Mouse (Mus musculus): ENCODE results near the gene Ptgds. TPM values are rescaled to one million over a fixed set of nuclear protein-coding genes. Genes with fewer than 3 reads are reported as not detected.

Ptgds gene
- polyA plus RNA-seq, 1 experiment from 2014 or later: 134 TPM

GRCm38 (mm10) chr2:25423626-25424025 is 46.2 kb downstream of the Ptgds start:
- H3K4me2 ChIP-seq: no peak overlapping the region
- H3K36me3 ChIP-seq: no peaks in the 10 kb centered on the region
- H3K27ac ChIP-seq: no peak overlapping the region
- H3K27me3 ChIP-seq: peaks cover 44% of the 10 kb centered on the region
- no peak overlapping the region for H3K4me3 ChIP-seq
- no peak overlapping the region for H3K9ac ChIP-seq
- H3K4me1 ChIP-seq (replicated peaks): peaks cover 7% of the 10 kb centered on the region; the same call in 1 of the 2 replicates
- no peak for ATAC-seq (replicated peaks; ENCODE audit: insufficient number of reproducible peaks, insufficient read depth, low FRiP score, low read depth)
- WGBS: 20% methylated on average over 1 of the region's 1 CpGs
- H3K9me3 ChIP-seq (replicated peaks): no peaks in the 10 kb centered on the region

DNA sequence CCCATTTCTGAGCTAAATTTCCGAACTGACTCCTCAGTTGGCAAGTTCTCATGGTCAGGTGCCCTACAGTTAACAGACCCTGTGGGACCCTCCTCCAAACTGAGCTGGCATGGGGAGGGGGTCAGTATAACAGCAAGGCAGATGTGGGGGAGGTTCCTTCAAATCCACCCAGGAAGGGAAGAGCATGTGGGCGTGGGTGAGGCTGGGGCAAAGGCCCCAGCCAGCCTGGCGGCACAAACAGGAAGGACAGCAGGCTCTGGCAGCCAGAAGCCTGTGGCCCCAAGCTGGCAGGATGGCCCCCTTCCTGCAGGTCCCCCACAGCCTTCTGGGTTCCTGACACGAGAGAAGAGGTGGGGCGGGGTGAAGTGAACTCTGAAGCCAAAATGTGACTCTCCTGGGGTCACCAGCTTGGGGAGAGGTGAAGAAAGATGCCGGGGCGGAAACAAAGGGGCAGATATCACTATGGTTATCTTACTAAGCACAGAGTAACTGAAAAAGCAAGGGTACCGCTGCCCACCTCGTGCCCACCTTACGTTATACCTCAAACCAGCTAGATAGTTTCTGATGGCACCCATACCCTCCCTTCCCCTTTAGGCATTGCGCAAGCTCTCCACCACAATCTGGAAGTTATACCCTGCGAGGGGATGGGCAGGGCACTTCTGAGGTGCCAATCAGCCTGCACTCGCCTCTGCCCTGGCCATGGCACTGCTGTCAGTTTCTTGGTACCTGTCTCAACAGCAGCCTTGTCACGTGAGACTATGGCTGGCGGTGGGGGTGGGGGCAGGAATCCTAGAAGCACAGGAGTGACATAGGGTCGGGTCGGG is 47.0 kb downstream of the Ptgds start, which contains the start of gene Fut7:
Gene Fut7, plus strand, starts transcription at position 681 of the 824 bp plus-strand sequence.
- Histone ChIP-seq H3K9ac (no peak within 1 kb of the TSS), H3K4me3 (no peak within 1 kb of the TSS), H3K9me3 (replicated peaks) (no peaks in the 10 kb centered on the region), H3K4me1 (replicated peaks) (peaks cover 5% of the 10 kb centered on the region; the same call in 1 of the 2 replicates), H3K27me3 (peaks cover 44% of the 10 kb centered on the region), H3K4me2 (no peak within 1 kb of the TSS), H3K27ac (no peak within 1 kb of the TSS), H3K36me3 (no peaks in the 10 kb centered on the region)
- 51% methylated on average over 17 of the region's 17 CpGs for WGBS
- ATAC-seq (replicated peaks; ENCODE audit: insufficient number of reproducible peaks, insufficient read depth, low FRiP score, low read depth): 0 out of 2 replicates have a peak, but pooled peaks have one; percentile 5

DNA sequence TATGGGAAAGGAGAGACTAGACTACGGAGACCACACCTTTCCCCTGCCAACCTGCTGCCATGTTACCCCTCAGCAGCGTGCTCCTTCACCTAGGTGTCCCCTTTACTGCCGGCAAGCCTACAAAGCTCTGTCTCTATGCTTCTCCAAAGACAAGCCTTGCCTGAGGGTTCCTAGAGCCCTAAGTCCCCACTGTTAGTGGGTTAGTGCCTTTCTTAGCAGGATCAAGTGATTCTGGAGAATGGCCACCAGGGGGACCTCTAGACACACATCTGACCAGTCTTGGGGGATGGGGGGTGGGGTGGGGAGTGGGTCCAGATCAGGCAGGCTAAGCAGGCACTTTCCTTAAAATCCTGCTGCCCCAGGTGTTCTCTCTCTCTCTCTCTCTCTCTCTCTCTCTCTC is 48.0 kb downstream of the Ptgds start:
- 22% methylated on average over 3 of the region's 3 CpGs for WGBS
- no peak for ATAC-seq (replicated peaks; ENCODE audit: insufficient number of reproducible peaks, insufficient read depth, low FRiP score, low read depth)
- Histone ChIP-seq H3K4me3 (no peak overlapping the region), H3K4me1 (replicated peaks) (peaks cover 5% of the 10 kb centered on the region; the same call in 1 of the 2 replicates), H3K36me3 (no peaks in the 10 kb centered on the region), H3K27me3 (peaks cover 44% of the 10 kb centered on the region), H3K9ac (no peak overlapping the region), H3K9me3 (replicated peaks) (no peaks in the 10 kb centered on the region), H3K4me2 (no peak overlapping the region), H3K27ac (no peak overlapping the region)

DNA sequence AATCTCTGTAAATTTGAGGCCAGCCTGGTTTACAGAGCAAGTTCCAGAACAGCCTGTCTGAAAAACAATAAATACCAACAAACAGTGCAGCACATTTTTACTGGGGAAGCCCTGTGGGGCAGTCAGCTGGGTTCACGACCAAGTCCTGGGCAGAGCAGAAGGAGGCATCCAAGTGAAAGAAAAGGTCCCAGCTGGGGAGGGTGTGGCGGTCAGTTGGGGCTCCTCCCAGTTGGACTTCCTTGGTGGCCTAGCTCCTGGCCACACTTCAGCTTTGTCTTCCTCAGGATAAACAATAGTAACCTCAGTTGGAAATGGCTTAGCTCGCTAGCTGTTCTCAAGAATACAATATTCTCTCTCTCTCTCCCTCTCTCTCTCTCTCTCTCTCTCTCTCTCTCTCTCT is 52.4 kb downstream of the Ptgds start:
- H3K27ac ChIP-seq: no peak overlapping the region
- no peak overlapping the region for H3K9ac ChIP-seq
- H3K4me3 ChIP-seq: no peak overlapping the region
- 36% methylated on average over 3 of the region's 3 CpGs for WGBS
- H3K36me3 ChIP-seq: no peaks in the 10 kb centered on the region
- no peak for ATAC-seq (replicated peaks; ENCODE audit: insufficient number of reproducible peaks, insufficient read depth, low FRiP score, low read depth)
- no peaks in the 10 kb centered on the region for H3K9me3 ChIP-seq (replicated peaks)
- peaks cover under 1% of the 10 kb centered on the region; the same call in 1 of the 2 replicates for H3K4me1 ChIP-seq (replicated peaks)
- H3K4me2 ChIP-seq: no peak overlapping the region
- H3K27me3 ChIP-seq: peaks cover under 1% of the 10 kb centered on the region; the same call in 1 of the 2 replicates

Small RNA genes within 50 kb of the gene (microRNA-seq; reads per million reads assigned to microRNA genes)
- not detected for gene Mir3087

Other genes with a start within 250 kb of the Ptgds start
- gene Tubb4b, start 245.3 kb downstream of the Ptgds start, polyA plus RNA-seq (2015; fragmentation: Nextera tagmentation; extraction: Ambion mirVana): 358 and 463 TPM in 2 replicates
- not detected in 2 replicates for gene Slc34a3, start 235.7 kb downstream of the Ptgds start, polyA plus RNA-seq (2015; fragmentation: Nextera tagmentation; extraction: Ambion mirVana)
- not detected in 2 replicates for gene Rnf224, start 233.3 kb downstream of the Ptgds start, polyA plus RNA-seq (2015; fragmentation: Nextera tagmentation; extraction: Ambion mirVana)
- gene Rnf208, start 227.8 kb downstream of the Ptgds start, polyA plus RNA-seq (2015; fragmentation: Nextera tagmentation; extraction: Ambion mirVana): 4.3 and 6.0 TPM in 2 replicates
- gene Cysrt1, start 227.6 kb downstream of the Ptgds start, polyA plus RNA-seq (2015; fragmentation: Nextera tagmentation; extraction: Ambion mirVana): 0.30 TPM in 2 replicates
- 2.3 and 3.3 TPM in 2 replicates for gene AL732309.1, start 223.2 kb downstream of the Ptgds start, polyA plus RNA-seq (2015; fragmentation: Nextera tagmentation; extraction: Ambion mirVana)
- gene Tmem203, start 214.6 kb downstream of the Ptgds start, polyA plus RNA-seq (2015; fragmentation: Nextera tagmentation; extraction: Ambion mirVana): 17.6 and 18.2 TPM in 2 replicates
- gene Tprn, start 207.4 kb downstream of the Ptgds start, polyA plus RNA-seq (2015; fragmentation: Nextera tagmentation; extraction: Ambion mirVana): 3.6 and 5.2 TPM in 2 replicates
- gene Ssna1, start 197.6 kb downstream of the Ptgds start, polyA plus RNA-seq (2015; fragmentation: Nextera tagmentation; extraction: Ambion mirVana): 137 and 152 TPM in 2 replicates
- gene Anapc2, start 197.6 kb downstream of the Ptgds start, polyA plus RNA-seq (2015; fragmentation: Nextera tagmentation; extraction: Ambion mirVana): 67.5 and 92.0 TPM in 2 replicates
- gene Tmem210, start 181.9 kb downstream of the Ptgds start, polyA plus RNA-seq (2015; fragmentation: Nextera tagmentation; extraction: Ambion mirVana): not detected in 2 replicates
- 0.28 and 0.89 TPM in 2 replicates for gene Lrrc26, start 180.1 kb downstream of the Ptgds start, polyA plus RNA-seq (2015; fragmentation: Nextera tagmentation; extraction: Ambion mirVana)
- gene Grin1, start 150.9 kb downstream of the Ptgds start, polyA plus RNA-seq (2015; fragmentation: Nextera tagmentation; extraction: Ambion mirVana): 0.25 and 0.28 TPM in 2 replicates
- 30.2 and 31.1 TPM in 2 replicates for gene Man1b1, start 137.7 kb downstream of the Ptgds start, polyA plus RNA-seq (2015; fragmentation: Nextera tagmentation; extraction: Ambion mirVana)
- 9.5 and 12.5 TPM in 2 replicates for gene Dpp7, start 113.7 kb downstream of the Ptgds start, polyA plus RNA-seq (2015; fragmentation: Nextera tagmentation; extraction: Ambion mirVana)
- 13.9 and 16.0 TPM in 2 replicates for gene Uap1l1, start 104.4 kb downstream of the Ptgds start, polyA plus RNA-seq (2015; fragmentation: Nextera tagmentation; extraction: Ambion mirVana)
- 15.4 and 25.5 TPM in 2 replicates for gene Sapcd2, start 97.7 kb downstream of the Ptgds start, polyA plus RNA-seq (2015; fragmentation: Nextera tagmentation; extraction: Ambion mirVana)
- 1.8 and 4.6 TPM in 2 replicates for gene Entpd2, start 74.2 kb downstream of the Ptgds start, polyA plus RNA-seq (2015; fragmentation: Nextera tagmentation; extraction: Ambion mirVana)
- gene Npdc1, start 70.7 kb downstream of the Ptgds start, polyA plus RNA-seq (2015; fragmentation: Nextera tagmentation; extraction: Ambion mirVana): 28.8 and 41.6 TPM in 2 replicates
- 0.08 and 0.15 TPM in 2 replicates for gene Fut7, start 46.8 kb downstream of the Ptgds start, polyA plus RNA-seq (2015; fragmentation: Nextera tagmentation; extraction: Ambion mirVana)
- gene Abca2, start 41.3 kb downstream of the Ptgds start, polyA plus RNA-seq (2015; fragmentation: Nextera tagmentation; extraction: Ambion mirVana): 3.5 and 5.6 TPM in 2 replicates
- 6.1 and 9.6 TPM in 2 replicates for gene Clic3, start 13.2 kb downstream of the Ptgds start, polyA plus RNA-seq (2015; fragmentation: Nextera tagmentation; extraction: Ambion mirVana)
- gene Paxx, start 9.0 kb downstream of the Ptgds start, polyA plus RNA-seq (2015; fragmentation: Nextera tagmentation; extraction: Ambion mirVana): 31.1 and 38.0 TPM in 2 replicates
- gene Lcn12, start 23.9 kb upstream of the Ptgds start, polyA plus RNA-seq (2015; fragmentation: Nextera tagmentation; extraction: Ambion mirVana): not detected in 2 replicates
- 72.6 and 94.1 TPM in 2 replicates for gene Fbxw5, start 30.7 kb upstream of the Ptgds start, polyA plus RNA-seq (2015; fragmentation: Nextera tagmentation; extraction: Ambion mirVana)
- 3.5 and 5.0 TPM in 2 replicates for gene C8g, start 31.7 kb upstream of the Ptgds start, polyA plus RNA-seq (2015; fragmentation: Nextera tagmentation; extraction: Ambion mirVana)
- gene Traf2, start 76.9 kb upstream of the Ptgds start, polyA plus RNA-seq (2015; fragmentation: Nextera tagmentation; extraction: Ambion mirVana): 18.4 and 25.2 TPM in 2 replicates
- 276 and 289 TPM in 2 replicates for gene Edf1, start 87.8 kb upstream of the Ptgds start, polyA plus RNA-seq (2015; fragmentation: Nextera tagmentation; extraction: Ambion mirVana)
- gene Mamdc4, start 104.8 kb upstream of the Ptgds start, polyA plus RNA-seq (2015; fragmentation: Nextera tagmentation; extraction: Ambion mirVana): 3.4 and 9.8 TPM in 2 replicates
- gene Phpt1, start 105.2 kb upstream of the Ptgds start, polyA plus RNA-seq (2015; fragmentation: Nextera tagmentation; extraction: Ambion mirVana): 171 and 175 TPM in 2 replicates
- gene Ajm1, start 111.7 kb upstream of the Ptgds start, polyA plus RNA-seq (2015; fragmentation: Nextera tagmentation; extraction: Ambion mirVana): 0.22 and 0.30 TPM in 2 replicates
- gene Rabl6, start 138.5 kb upstream of the Ptgds start, polyA plus RNA-seq (2015; fragmentation: Nextera tagmentation; extraction: Ambion mirVana): 41.0 and 50.2 TPM in 2 replicates
- 0.09 and 0.13 TPM in 2 replicates for gene Ccdc183, start 147.6 kb upstream of the Ptgds start, polyA plus RNA-seq (2015; fragmentation: Nextera tagmentation; extraction: Ambion mirVana)
- gene Tmem141, start 152.0 kb upstream of the Ptgds start, polyA plus RNA-seq (2015; fragmentation: Nextera tagmentation; extraction: Ambion mirVana): 19.0 and 21.9 TPM in 2 replicates
- 3.3 and 4.8 TPM in 2 replicates for gene Fcna, start 158.0 kb upstream of the Ptgds start, polyA plus RNA-seq (2015; fragmentation: Nextera tagmentation; extraction: Ambion mirVana)
- not detected in 2 replicates for gene Lcn8, start 183.1 kb upstream of the Ptgds start, polyA plus RNA-seq (2015; fragmentation: Nextera tagmentation; extraction: Ambion mirVana)
- gene Lcn5, start 187.9 kb upstream of the Ptgds start, polyA plus RNA-seq (2015; fragmentation: Nextera tagmentation; extraction: Ambion mirVana): not detected in 2 replicates
- gene Lcn6, start 206.7 kb upstream of the Ptgds start, polyA plus RNA-seq (2015; fragmentation: Nextera tagmentation; extraction: Ambion mirVana): not detected in 2 replicates
- not detected in 2 replicates for gene Lcn10, start 212.7 kb upstream of the Ptgds start, polyA plus RNA-seq (2015; fragmentation: Nextera tagmentation; extraction: Ambion mirVana)
- not detected in 2 replicates for gene Obp2a, start 230.0 kb upstream of the Ptgds start, polyA plus RNA-seq (2015; fragmentation: Nextera tagmentation; extraction: Ambion mirVana)
- 44.7 and 47.4 TPM in 2 replicates for gene Bmyc, start 236.7 kb upstream of the Ptgds start, polyA plus RNA-seq (2015; fragmentation: Nextera tagmentation; extraction: Ambion mirVana)